Mouse (Mus musculus) forebrain, postnatal 0 days (tissue): ENCODE results near the gene Lrch1. TPM values are rescaled to one million over a fixed set of nuclear protein-coding genes. Genes with fewer than 3 reads are reported as not detected.

ENCODE experiments used
- ATAC-seq: fragments of 200-750 bp; cut with Nextera tagmentation; 2 replicates; pipeline ENCODE4 v1.8.0; 2017; ENCODE audit warnings: mild to moderate bottlenecking, moderate library complexity
- DNase-seq: peaks from one replicate; pipeline ENCODE4 v3.0.0-alpha.2; 2015
- H3K27ac ChIP-seq: fragments of 300-500 bp; sonication (generic); 2 replicates; pipeline ENCODE4 v1.5.1; 2014; ENCODE audit warnings: low read depth, mild to moderate bottlenecking, antibody characterized with exemption, low read length, moderate library complexity, mixed read lengths
- H3K27me3 ChIP-seq: fragments of 300-500 bp; sonication (generic); 2 replicates; pipeline ENCODE4 v1.6.1; 2014; ENCODE audit warnings: mild to moderate bottlenecking, low read length, mixed read lengths; ENCODE audit not compliant: insufficient read depth
- H3K36me3 ChIP-seq: fragments of 300-500 bp; sonication (generic); 2 replicates; pipeline ENCODE4 v1.6.1; 2014; ENCODE audit warnings: mild to moderate bottlenecking, moderate library complexity; ENCODE audit not compliant: insufficient read depth
- H3K4me1 ChIP-seq: fragments of 300-500 bp; sonication (generic); 2 replicates; pipeline ENCODE4 v1.6.1; 2014; ENCODE audit warnings: antibody characterized with exemption; ENCODE audit not compliant: insufficient read depth
- H3K4me2 ChIP-seq: fragments of 300-500 bp; sonication (generic); 2 replicates; pipeline ENCODE4 v1.6.1; 2014; ENCODE audit warnings: low read depth, mild to moderate bottlenecking, moderate library complexity
- H3K4me3 ChIP-seq: fragments of 300-500 bp; sonication (generic); 2 replicates; pipeline ENCODE4 v1.5.1; 2014; ENCODE audit warnings: low read depth, low read length, mixed read lengths
- H3K9ac ChIP-seq: fragments of 300-500 bp; sonication (generic); 2 replicates; pipeline ENCODE4 v1.6.1; 2014; ENCODE audit warnings: mild to moderate bottlenecking
- H3K9me3 ChIP-seq: fragments of 300-500 bp; sonication (generic); 2 replicates; pipeline ENCODE4 v1.6.1; 2016; ENCODE audit warnings: low read length
- CTCF ChIP-seq: sonication (generic); IDR thresholded peaks from 2 replicates; pipeline ENCODE4 v1.5.1; 2016; ENCODE audit warnings: antibody characterized with exemption, control low read depth, low read depth
- WGBS: fragments of 180-500 bp; shearing (Covaris S2); extraction: QIAGEN DNeasy Blood & Tissue Kit; methylation state at CpG from one replicate; pipeline ENCODE4 v1.1.7; 2014; 5-methylcytosine and 5-hydroxymethylcytosine counted together
- polyA plus RNA-seq: library from polyadenylated mRNA; unstranded; fragments of >200 nt; fragmentation: Nextera tagmentation; extraction: Ambion mirVana; gene quantifications from 2 replicates; pipeline ENCODE4 v1.2.1, GENCODE M21; 2015
- total RNA-seq: library from RNA; depleted of rRNA; stranded (reverse); fragments of >200 nt; gene quantifications from 2 replicates; pipeline ENCODE4 v1.2.3, GENCODE M21; 2014

Lrch1 gene
- total and polyA plus RNA-seq, 2 experiments from 2014 or later, result 12.7 to 20.8 TPM

DNA sequence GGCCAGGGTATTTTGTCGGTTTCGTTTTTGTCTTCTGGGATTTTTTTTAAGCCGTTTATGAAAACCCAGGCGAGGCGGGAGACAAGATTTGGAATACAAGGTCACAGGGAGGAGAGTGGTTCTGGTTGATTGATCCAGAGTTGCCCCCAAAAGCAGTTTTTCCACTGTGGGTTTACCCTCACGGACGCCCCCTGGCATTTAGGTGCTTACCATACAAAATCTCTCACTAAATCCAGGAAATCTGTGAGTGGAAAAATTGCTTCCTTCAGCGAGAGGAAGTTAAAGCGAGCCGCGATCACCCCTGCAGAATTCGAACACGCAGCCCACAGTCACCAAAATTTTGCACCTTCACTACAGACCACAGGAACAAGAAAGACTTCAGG lies 329 bp upstream of the Lrch1 start:
- Histone ChIP-seq H3K36me3 (no peaks in the 10 kb centered on the region), H3K27ac (peak overlapping the region; percentile 87), H3K4me2 (peak overlapping the region; percentile 73), H3K9ac (peak overlapping the region; percentile 89), H3K27me3 (no peaks in the 10 kb centered on the region), H3K9me3 (no peaks in the 10 kb centered on the region), H3K4me3 (peak overlapping the region; percentile 93), H3K4me1 (peaks cover 15% of the 10 kb centered on the region; the same call in 1 of the 2 replicates)
- TF ChIP-seq CTCF, result no peak; the same call in 1 of the 2 replicates
- 31% methylated on average over 13 of the region's 13 CpGs for WGBS
- ATAC-seq (no peak), DNase-seq (no peak)

DNA sequence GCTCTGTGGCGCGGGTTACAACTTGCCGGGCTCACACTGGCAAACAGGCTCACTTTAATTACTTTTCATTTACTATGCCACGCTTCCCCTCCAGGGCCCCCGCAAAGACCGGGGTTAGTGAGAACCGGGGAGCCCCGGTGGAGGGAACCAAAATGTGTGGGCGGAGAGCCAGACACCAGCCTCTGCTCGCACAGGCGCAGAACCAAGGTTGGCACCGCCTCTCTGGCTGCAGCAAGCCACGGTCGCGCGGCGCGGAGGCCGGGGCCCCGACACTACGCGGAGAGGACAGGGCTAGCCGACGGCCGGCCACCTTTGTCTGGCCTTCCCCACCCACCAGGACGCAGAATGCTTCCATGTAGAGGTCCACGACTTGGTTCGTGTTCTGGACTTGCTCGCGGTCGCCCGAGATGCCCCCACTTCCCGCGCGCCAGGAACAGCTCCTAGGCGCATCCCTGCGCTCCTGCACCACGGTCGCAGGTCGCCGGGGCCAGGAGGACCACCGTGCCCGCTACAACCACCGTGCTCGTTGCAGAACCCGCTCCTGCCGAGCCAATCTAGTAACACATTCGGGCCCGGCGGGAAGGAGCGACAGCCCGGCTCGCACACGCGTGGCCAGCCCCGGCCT lies 813 bp downstream of the Lrch1 start:
- no peaks in the 10 kb centered on the region for H3K27me3 ChIP-seq
- H3K4me2 ChIP-seq, result peak overlapping the region; percentile 73
- H3K4me1 ChIP-seq, result peaks cover 15% of the 10 kb centered on the region; the same call in 1 of the 2 replicates
- H3K36me3 ChIP-seq, result no peaks in the 10 kb centered on the region
- H3K9ac ChIP-seq, result peak overlapping the region; percentile 89
- peak; percentile 85 for DNase-seq
- ATAC-seq, result peak; percentile 82
- TF ChIP-seq CTCF, result no peak
- under 1% methylated on average over 56 of the region's 56 CpGs for WGBS
- peak overlapping the region; percentile 93 for H3K4me3 ChIP-seq
- H3K9me3 ChIP-seq, result no peaks in the 10 kb centered on the region
- H3K27ac ChIP-seq, result peak overlapping the region; percentile 87

DNA sequence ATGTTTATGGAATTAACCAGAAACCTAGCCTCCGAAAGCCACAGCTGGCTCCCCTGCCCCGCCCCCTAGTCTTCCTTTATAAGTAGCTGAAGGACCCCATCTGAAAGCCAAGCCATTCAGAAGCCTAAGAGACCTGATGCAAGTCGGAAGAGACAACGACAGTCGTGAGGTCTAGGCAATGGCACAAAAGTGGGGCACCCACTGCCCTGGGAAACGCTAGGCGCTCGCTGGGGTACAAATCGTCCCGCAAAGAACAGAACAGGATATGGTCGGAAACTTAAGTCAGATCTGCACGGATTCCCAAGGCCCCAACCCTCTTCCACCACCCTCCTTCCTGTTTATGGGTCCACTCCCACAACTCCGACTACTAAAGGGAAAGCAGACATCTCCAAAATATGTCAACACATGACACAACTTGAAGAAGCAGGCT lies 1.3 kb downstream of the Lrch1 start:
- 5% methylated on average over 13 of the region's 13 CpGs for WGBS

DNA sequence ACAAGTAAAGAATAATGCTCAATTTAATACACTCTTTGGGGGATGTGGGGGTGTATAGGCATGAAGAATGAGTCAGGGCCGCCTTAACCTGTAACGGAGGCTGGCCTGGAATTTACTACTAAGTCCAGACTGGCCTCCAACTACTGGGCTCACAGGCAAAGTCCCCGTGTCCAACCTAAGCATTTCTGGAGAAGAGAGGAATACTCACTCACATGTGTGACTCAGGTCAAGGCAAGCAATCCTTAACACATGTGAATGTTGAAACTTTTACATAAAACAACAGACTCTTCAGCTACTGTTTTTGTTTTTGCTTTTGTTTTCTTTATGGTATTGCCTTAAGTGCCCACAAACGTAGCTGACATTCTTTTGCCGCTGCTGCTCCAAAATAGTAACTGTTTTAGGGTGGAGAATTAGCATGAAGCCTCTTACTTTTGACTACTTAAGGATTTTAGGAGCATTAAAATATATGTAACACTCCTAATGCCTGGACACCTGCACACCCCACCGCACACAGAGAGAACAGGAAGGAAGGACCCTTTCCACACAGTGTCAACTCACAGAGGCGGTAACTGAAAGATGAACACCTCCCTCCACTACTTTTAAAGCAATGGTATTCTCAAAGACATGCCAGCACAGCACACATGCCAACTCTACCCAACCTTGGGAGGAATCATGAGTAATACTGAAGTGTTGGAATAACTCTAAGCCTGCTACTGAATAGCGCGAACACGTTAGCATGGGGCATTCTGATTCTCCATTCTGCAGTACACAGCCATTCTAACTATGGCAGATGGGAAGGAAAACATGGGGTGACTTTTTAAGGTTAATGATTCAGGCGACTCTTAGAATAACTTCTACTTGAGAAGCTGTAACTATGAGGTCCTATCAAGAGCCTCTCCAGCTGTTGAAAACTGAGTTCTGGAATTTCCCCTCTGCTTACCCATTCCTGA lies 2.1 kb downstream of the Lrch1 start:
- ATAC-seq, result no peak
- Histone ChIP-seq H3K36me3 (no peaks in the 10 kb centered on the region), H3K27ac (no peak overlapping the region), H3K9me3 (no peaks in the 10 kb centered on the region), H3K4me1 (peaks cover 15% of the 10 kb centered on the region; the same call in 1 of the 2 replicates), H3K9ac (peak overlapping the region; percentile 89), H3K4me3 (peak overlapping the region; percentile 93), H3K4me2 (peak overlapping the region; percentile 73), H3K27me3 (no peaks in the 10 kb centered on the region)
- no peak for DNase-seq
- WGBS, result 76% methylated on average over 11 of the region's 11 CpGs
- no peak for TF ChIP-seq CTCF

More for the DNA sequence above, 1.3 kb downstream of the Lrch1 start:
- ATAC-seq (no peak), DNase-seq (no peak)
- no peak for TF ChIP-seq CTCF
- peak overlapping the region; percentile 87 for H3K27ac ChIP-seq
- peak overlapping the region; percentile 73 for H3K4me2 ChIP-seq
- H3K4me3 ChIP-seq, result peak overlapping the region; percentile 93
- no peaks in the 10 kb centered on the region for H3K27me3 ChIP-seq
- no peaks in the 10 kb centered on the region for H3K36me3 ChIP-seq
- no peaks in the 10 kb centered on the region for H3K9me3 ChIP-seq
- peaks cover 15% of the 10 kb centered on the region; the same call in 1 of the 2 replicates for H3K4me1 ChIP-seq
- peak overlapping the region; percentile 89 for H3K9ac ChIP-seq

DNA sequence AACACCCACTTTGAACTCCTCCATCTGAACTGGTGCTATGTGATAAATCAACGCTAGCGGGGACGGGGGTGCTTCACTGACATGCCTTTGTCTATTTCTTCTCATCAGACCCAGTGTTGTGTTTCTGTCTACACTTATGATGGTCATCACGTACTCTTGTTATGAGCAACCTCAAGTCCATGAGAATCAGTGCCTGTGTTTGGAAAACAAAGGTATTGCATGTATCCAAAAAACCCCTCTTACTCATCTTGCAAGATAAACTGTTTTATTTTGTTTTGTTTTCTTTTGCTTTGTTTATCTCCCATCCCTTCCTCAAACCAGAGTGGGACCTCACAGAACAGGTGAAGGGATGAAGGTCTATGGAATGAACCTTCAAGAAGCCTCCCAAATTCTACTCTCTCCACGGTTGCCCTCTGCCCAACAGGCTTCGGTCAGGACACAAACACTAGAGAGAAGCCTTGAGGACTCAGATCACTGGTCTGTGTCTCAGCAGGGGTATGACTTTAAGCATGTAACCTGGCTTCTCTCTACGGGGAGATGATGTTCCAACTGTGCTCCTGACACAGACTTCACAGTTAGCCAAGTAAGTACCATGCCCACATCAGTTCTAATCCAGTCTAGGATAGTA lies 3.4 kb downstream of the Lrch1 start:
- ATAC-seq (no peak), DNase-seq (no peak)
- Histone ChIP-seq H3K27me3 (no peaks in the 10 kb centered on the region), H3K36me3 (no peaks in the 10 kb centered on the region), H3K9me3 (no peaks in the 10 kb centered on the region), H3K4me3 (no peak overlapping the region), H3K4me1 (peaks cover 15% of the 10 kb centered on the region; the same call in 1 of the 2 replicates), H3K4me2 (no peak overlapping the region), H3K9ac (no peak overlapping the region), H3K27ac (no peak overlapping the region)
- 94% methylated on average over 7 of the region's 7 CpGs for WGBS
- no peak for TF ChIP-seq CTCF

DNA sequence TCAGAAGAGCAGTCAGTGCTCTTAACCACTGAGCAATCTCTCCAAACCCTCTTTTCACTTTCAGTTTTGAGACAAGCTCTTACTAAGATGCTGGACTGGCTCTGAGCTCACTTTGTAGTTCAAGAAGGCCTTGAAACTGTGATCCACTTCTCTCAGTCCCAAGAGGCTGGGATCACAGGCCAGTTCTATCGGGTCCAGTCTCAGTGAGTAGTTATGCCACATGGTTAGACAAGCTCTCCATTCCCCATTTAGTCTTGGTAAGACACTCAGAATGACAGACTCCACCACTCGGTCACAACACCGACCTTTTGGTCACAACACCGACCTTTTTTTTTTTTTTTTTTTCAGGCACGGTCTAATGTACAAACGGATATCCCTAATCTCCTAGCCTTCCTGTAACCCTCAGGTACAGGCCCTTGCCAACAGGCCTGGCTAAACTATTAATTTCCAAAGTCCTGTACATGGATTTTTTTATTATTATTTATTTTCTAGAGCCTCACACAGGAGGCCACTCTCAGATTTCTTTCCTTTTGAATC lies 4.0 kb downstream of the Lrch1 start:
- 97% methylated on average over 6 of the region's 6 CpGs for WGBS
- no peak for ATAC-seq
- no peaks in the 10 kb centered on the region for H3K27me3 ChIP-seq
- H3K9me3 ChIP-seq, result no peaks in the 10 kb centered on the region
- no peak overlapping the region for H3K4me2 ChIP-seq
- no peak for TF ChIP-seq CTCF
- H3K4me1 ChIP-seq, result peaks cover 15% of the 10 kb centered on the region; the same call in 1 of the 2 replicates
- H3K4me3 ChIP-seq, result no peak overlapping the region
- DNase-seq, result no peak
- no peak overlapping the region for H3K9ac ChIP-seq
- no peak overlapping the region for H3K27ac ChIP-seq
- no peaks in the 10 kb centered on the region for H3K36me3 ChIP-seq
